Mouse (Mus musculus) mouse trophoblast stem cell (cell line): ENCODE measurements around the gene Ctnnbip1.

Source experiments
- in situ Hi-C, 2 experiments: fragments of 300-500 bp; cut with MseI, MboI; formaldehyde crosslinking; loops; 2 replicates in 1 of 2; 3 replicates in 1 of 2; pipeline ENCODE4 v1.15.1; 2025

Ctnnbip1 gene

DNA sequence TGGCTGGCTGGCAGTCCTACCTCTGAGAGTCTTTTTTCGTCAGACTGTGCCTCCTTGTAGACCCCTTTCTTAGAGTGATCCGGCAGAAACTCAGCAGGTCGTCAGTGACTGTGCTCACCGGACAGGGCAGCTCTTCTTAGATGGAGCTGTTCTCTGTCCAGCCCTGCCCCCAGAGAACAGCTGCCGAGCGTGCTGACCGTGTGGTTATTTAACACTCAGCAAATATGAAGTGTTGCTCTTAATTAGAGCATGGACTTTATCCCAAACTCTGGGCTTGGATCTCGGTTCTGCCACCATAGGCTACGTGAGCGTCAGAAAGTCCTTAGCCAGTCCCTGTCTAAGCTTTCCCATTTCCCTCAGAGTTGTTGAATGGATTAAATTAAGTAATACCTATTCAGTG is 3.2 kb downstream of the Ctnnbip1 start:
- in situ Hi-C loops: no loop called here

DNA sequence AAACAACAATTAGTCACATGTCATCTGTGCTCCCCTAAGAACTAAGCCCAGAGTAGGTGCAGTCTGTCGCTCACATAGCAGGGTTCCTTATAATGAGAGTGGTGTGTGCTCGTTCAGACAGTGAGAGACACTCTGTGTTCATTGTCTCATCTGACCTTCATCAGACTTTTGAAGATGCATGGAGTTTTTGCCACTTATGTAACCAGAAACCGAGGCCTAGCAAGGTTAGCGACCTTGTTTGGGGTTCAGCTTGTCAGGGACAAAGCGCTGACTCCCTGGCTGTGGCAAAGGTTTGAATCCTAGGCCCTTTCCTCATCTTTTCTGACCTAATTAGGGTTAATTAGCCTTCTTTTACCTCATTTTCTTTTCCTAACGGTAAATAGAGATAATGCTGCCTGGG is 5.9 kb downstream of the Ctnnbip1 start:
- in situ Hi-C loops: no loop called here

DNA sequence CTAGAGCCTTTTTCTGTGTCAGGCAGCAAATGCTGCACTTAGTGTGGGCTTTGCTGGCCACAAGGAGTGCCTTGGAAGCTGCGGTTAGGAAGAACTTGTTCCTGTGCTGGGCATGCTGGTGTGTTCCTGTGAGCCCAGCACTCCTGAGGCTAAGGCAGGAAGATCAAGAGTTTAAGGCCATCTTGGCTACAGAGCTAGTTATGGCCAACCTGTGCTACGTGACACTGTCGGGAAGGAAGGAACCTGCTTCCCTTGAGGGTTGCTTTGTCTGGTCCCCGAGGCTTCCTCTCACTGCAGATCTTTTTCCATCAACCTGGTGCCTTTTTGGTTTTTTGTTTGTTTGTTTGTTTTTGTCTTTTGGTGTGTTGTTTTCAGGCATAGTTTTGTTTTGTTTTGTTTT is 7.1 kb downstream of the Ctnnbip1 start:
- in situ Hi-C loops: no loop called here

DNA sequence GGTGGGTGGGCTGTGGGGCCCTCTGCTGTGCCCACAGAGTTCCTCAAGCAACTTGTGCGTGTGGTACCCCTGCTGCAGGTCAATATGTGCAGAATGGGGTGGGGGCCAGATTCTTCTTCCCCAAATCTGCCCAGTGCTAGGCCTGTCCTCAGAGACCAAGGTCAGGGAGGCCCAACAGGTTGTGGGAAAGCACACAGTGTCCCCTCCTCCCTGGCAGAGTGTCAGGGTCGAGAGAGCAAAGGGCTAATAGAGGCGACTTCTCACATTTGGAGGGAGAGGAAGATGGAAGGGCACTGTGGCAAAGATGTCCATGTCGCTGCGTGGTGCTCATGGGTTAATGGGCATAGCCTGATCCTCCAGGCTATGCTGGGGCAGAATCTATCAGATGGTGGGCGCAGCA is 7.8 kb downstream of the Ctnnbip1 start:
- in situ Hi-C loops: no loop called here

DNA sequence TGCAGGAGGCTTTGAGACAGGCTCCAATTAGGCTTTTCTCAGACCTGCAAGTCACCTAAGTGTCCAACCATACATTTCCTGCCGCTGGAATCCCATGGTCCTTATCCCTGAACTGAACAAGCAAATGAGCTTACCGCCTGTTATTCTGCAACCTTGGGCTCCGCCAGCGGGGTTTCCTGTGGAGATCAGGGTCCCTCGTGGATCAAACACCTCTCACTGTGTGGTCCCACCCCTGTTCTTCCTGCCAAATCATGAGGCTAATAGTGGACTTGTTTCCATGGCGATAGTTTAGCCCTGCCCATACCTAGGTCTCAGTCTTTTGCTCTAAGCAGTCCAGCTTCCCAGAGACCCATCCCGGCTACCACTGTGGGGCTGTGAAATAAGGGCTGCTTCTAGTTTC is 8.3 kb downstream of the Ctnnbip1 start:
- in situ Hi-C loops: no loop called here

DNA sequence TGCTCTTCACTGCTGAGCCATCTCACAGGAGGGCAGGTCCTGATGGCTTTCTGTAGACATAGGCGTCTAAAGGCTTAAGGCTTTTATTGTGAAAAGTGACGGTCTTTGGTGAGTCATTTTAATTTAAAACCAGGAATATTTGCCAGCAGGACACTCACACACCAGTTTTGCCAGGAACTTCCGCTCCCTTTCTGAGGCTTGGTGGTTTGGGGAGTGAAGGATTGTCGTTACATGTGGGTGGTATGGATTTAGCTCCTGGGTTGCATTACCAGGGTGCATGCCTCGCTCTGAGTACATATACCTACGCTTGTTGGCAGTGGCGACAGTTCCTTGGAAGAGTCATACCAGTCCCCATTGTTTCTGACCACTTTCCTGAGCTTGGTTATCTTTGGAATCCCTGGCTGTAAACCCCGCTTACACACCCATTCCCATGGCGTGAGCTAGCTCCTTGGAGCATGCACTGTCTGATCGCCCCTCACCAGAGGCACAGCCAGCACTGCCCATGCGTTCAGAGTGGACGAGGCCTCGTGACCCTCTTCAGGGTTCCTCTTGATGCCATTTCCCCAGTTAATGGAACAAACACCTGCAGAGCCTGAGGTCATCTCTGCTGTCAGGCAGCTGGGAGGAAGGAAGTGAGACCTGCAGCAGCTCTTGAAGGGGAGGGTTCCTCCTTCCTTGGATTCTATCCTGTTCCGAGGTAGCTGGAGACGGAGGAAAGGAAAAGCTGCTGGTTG is 9.8 kb downstream of the Ctnnbip1 start:
- in situ Hi-C loops: no loop called here

DNA sequence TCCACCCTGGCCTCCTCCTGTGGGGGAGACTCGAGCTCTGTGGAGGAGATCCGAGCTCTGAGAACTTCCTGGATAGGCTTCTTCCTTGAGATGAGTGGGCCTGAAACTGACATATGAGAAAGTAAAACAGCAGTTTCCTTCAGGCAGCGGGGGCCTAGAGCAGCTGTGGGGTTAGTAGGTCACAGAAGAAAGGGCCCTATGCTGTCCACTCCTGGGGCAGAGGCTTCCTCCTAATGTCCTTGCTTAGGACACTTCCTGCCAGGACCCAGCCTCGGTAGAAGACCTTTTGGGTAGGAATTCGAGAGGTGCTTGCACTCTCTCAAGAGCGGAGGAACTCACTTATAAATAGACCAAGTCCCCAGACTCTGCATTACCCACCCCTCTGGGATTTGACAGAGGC is 11.7 kb downstream of the Ctnnbip1 start:
- in situ Hi-C loops: no loop called here

DNA sequence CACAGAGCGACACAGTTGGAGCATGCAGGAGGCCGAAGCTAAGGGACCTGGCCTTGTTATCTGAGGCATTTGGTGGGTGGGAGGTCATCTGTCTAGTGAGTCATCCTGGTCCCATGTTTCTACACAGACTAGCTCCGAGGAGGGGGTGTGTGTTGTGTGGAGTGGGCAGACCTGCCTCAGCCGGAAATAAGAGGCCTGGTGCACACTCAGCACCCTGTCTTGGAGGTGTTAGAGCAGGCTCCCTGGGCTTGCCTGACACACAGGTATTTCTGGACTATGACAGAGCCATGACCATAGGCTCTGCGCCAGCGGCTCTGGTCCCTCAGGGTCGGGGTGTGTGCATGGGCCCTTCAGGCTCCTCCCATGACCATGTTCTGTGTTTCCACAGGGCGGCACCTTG is 21.4 kb downstream of the Ctnnbip1 start:
- in situ Hi-C loops: no loop called here

DNA sequence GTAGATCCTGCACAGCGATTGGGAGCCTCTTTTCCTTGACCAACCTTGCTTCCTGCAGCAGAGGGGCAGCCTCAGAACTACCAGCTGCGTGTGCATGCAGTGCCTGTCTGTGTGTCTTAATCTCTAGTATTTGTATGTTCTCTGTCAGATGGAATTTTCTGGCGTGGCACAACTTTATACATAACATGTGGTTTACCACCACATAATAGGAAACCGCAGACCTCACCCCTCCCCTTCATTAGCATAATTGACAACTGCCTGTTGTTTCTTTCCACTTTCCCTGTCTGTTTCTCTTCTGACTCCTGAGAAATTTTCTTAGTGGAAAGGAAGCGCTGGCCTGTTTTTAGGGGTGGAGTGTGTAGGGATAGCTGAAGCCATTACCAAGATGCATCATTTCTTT is 23.9 kb downstream of the Ctnnbip1 start:
- in situ Hi-C loops: loop anchor here in 1 of 2 experiments (10.0 kb wide), 1 partner anchor 87 kb away; the partner anchor contains the start of gene Rbp7

DNA sequence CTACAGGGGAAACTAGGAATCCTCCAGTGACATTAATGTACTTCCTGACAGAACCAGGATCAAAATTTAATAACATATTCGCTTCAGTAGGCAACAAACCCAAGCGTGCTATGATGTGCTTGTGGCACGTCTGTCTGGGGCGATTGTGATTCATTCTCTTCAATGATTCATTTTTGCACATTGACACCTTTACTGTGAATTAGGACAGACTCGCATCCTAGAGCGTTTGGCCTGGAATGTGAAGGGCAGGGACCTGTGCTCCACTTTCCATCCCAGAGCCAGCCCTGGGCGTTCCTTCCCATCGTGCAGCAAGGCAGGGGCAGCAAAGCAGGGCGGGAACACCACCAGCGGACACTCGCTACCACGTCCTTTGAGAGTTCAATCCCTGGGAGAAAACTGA is 24.4 kb downstream of the Ctnnbip1 start:
- in situ Hi-C loops: loop anchor here in 1 of 2 experiments (10.0 kb wide), 1 partner anchor 88 kb away; the partner anchor contains the start of gene Rbp7

DNA sequence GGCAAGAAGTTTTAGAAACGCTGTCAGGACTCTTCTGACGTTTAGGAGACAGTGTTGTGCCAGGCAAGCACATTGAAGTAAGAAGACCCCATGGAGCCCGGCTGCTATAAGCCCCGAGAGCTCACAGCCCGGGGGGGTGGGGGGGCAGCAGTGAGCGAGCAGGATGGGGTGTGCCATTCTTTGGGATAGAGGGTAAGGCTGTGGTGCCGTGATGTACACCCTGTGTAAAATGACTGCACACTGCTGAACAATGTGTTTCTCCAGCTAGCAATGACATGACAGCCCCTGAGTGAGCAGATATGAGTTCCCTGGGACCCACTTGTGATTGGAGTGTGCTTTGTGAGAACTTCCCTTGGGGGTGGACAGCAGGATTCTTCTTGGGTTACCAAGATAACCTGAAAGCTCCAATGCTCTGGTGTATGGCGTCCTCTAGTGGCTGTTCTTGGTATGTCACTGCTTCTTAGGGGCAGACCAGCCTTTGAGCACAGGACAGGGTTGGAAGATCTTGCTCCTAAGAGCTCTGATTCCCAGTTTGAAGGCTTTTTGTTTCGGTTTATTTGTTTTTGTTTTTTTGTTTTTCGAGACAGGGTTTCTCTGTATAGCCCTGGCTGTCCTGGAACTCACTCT is 25.0 kb downstream of the Ctnnbip1 start:
- in situ Hi-C loops: loop anchor here in 1 of 2 experiments (10.0 kb wide), 1 partner anchor 88 kb away; the partner anchor contains the start of gene Rbp7

DNA sequence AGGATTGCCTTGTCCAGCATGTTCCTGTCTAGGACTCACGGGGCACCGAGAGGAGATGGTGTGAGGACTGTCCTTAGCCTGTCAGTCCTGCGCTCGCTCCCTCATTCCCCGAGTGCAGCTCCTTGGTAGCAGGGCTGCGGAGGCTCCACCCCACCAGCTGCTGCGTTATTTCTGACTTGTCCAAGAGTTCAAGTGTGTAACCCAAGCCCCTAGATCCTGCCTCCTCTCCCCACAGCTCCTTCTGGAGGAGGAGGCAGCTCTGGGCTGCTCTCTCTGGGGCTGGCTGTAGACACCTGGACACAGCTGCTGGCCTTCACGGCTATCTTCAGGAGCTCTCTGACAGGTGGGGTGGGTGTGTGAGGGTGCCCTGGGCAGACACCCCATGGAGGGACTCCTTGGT is 26.9 kb downstream of the Ctnnbip1 start:
- in situ Hi-C loops: loop anchor here (5.0 to 10.0 kb wide), 2 partner anchors 67 to 90 kb away; partner anchors contain the start of gene Rbp7 (in 1 of the 2)

DNA sequence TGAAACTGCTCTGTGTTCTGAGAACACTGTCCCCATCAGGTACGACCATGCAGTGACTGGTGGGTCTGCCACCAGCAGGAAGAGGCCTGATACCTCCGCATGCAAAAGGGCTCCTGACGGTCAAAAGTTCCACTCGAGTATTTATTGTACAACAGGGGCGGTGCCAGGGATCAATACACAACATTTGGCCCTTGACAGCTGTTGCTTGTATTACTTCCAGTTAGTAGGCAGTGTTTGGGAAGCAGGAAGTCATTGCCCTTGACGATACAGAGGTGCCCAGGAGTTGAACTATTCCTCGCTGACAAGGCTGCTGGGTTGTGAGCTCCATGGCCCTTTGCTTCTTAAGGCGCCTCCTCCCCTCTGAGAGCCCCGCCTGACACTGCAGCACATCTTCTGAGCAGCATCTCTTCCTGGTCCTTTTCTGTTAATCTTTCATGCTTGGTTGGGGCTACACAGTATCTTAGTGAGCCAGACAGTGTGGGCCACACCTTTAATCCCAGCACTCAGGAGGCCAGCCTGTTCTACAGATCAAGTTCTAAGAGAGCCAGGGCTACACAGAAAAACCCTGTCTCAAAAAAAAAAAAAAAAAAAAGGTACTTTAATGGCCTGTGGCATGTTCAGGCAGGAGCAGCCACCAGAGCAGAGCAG is 28.9 kb downstream of the Ctnnbip1 start:
- in situ Hi-C loops: loop anchor here (5.0 to 10.0 kb wide), 2 partner anchors 65 to 92 kb away; partner anchors contain the start of gene Rbp7 (in 1 of the 2)

DNA sequence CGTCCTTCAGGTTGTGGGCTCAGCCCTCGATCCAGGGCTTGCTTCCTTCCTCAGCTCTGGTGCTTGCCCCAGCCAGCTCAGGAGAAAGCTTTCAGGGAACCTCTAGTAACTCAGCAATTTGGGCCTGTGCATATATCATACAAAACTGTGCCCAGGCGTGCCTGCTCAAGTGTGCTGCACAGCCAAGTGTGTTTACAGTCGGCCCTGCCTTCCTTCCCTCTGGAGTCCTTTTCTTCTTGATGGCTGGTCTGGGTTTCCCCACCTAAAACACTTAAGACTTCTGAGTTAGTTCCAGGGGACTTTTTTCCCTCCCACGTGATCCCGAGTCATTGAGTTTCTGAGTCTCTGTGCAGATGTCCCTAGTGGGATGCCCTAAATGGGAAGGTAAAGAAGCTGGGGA is 29.5 kb downstream of the Ctnnbip1 start:
- in situ Hi-C loops: loop anchor here (5.0 to 10.0 kb wide), 2 partner anchors 65 to 93 kb away; partner anchors contain the start of gene Rbp7 (in 1 of the 2)

DNA sequence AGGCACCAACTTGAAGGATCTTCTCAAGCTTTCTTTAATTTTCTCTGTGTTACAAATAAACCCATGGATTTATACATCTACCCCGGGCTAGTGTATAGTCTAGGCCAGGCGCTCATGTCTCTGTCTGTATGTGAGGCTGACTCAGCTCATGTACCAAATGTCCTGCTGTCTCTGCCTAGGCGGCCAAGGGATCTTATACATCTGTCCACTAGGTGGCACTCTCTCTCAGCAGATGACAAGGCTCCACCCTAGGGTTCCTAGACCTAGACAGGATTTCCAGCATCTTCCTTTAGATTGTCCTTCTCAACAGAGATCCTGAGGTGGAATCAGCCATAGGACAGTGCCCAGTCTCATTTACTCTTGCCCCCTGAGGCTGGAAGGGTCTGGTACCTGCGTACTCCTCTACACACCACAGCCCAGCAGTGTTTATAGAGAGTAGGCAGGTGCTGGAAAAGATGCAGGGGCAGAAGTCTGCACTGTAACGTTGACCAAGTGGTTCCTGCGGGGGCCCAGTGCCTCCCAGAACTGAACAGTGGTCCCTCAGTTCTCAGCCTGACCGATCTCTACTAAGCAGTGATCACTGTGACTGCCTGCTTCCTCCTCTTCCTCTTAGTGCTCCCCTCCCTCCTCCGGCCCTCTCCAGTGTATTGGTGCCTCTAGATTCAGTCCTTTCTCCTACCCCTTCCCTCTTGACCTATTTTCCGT is 31.3 kb downstream of the Ctnnbip1 start:
- in situ Hi-C loops: loop anchor here (5.0 to 10.0 kb wide), 2 partner anchors 63 to 95 kb away; partner anchors contain the start of gene Rbp7 (in 1 of the 2)

DNA sequence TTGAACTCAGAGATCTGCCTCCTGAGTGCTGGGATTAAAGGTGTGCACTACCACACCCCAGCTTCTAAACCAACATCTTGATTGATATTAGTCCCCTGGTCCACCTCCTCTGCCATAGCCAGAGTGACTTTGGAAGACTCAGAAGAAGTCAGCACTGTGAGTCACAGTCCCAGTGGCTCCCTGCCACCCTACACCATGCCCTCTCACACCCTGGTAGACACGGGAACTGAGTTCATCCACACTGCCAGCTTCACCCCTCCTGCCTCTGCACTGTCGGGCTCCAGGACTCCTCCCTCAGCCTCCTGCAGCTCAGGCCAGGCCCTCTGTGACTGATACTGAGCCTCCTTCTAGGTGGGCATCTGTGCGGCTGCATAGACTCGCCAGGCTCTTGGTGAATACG is 32.8 kb downstream of the Ctnnbip1 start:
- in situ Hi-C loops: no loop called here

DNA sequence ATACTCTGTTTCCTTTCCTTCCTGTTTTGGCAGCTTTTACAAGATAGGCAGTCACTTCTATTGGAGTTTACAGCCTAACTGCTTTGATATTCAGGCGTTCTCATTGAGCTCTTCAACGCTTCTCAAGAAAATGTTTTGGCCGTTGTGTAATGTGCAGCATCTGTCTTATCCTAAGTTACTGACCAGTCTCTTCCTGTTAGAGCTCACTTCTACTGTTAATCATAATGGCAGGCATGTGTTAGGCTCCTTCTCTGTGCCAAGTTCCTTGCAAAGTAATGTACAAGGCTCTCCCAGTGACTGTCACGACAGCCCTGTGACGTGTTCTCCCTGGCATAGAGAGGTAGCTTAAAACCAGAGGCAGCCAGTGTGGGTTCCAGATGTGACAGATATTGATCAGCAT is 33.7 kb downstream of the Ctnnbip1 start:
- in situ Hi-C loops: no loop called here

DNA sequence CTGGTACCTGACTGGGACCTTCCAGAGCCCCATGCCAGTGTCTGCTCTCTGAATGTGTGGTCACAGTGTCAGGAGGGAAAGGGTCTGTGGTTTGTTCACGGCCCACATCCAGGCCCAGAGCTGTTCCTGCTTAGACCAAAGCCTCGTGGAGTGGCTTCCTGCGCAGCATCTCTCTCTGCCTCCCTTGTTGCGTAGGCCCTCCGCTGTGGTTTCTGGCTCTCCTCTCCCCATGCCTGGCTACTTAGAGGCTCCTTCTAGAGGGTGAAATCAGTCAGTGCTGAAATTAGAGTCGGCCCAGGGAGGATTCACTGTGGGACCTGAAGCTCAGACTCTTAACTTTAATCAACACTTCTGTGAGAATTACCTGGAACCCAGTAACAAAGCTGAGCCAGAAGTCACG is 35.8 kb downstream of the Ctnnbip1 start:
- in situ Hi-C loops: no loop called here

DNA sequence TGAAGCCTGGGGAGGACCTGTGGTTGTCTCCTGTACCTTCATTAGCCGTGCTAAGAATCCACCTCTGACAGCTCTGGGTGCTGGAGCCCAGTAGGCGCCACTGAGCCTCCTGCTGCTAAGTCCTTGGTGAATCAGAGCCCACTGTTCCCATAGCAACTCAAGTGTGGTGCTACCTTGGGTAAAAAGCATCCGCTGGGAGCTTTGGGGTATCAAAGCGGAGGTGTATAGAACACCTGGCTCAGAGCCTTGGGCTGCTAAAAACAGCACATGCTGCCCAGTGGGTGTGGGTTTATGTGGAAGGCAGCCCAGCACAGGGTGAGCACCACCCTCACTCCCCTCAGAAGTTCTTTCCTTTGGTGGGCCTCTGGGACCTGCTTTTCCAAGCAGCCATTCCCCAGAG is 38.1 kb downstream of the Ctnnbip1 start:
- in situ Hi-C loops: no loop called here

DNA sequence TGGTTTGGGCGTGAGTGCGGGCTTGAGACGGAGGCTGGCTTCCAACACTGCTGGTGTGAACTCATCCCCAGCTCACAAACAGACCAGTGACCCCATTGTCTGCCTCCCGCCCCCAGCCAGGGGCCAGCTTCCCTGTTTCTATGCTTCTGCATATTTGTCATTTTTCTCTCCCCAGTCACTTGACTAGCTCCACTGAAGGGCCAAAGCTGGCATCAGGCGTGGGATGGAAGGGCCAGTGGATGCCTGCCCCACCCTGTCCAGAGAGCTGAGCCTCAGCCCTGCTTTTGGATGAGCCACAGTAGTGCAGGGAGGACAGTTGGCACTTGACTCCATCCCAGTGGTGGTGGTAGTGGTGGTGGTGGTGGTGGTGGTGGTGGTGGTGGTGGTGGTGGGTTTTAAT is 39.9 kb downstream of the Ctnnbip1 start:
- in situ Hi-C loops: no loop called here

DNA sequence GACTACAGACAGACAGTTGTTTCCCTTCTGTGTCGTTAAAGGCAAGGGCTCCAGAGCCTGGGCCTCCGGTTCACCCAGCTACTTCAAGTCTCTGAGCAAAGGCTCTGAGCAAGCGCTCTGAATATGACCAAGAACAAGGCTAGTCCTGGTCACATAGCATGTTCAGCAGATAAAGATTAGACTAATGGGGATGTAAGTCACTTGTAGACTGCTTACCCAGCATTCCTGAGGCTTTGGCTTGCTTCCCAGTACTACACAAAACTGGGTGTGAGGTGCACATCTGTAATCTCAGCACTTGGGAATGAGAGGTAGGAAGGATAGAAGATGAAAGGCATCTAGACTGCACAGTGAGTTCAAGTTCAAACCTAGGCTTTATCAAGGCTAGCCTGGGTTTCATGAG is 40.4 kb downstream of the Ctnnbip1 start:
- in situ Hi-C loops: no loop called here

DNA sequence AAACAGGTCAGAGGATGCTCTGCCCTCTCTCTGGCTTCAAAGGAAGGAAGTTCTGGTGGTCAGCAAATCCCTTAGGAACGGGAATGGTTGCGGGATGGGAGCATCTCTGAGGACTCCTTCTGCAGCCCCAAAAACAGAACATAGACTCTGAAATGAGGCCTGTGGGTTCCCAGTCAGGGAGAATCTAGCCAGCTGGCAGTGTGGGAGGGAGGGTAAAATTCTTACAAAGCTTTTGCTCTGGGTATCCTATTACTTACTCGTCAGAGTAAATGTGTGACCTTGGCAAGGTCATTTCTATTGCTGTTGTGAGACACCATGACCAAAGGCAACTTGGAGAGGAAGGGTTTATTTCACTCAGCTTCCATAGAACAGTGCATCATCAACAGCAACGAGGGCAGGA is 43.4 kb downstream of the Ctnnbip1 start:
- in situ Hi-C loops: no loop called here
